ENCODE assay signal across 12 mouse cellular contexts in the genomic region with DNA sequence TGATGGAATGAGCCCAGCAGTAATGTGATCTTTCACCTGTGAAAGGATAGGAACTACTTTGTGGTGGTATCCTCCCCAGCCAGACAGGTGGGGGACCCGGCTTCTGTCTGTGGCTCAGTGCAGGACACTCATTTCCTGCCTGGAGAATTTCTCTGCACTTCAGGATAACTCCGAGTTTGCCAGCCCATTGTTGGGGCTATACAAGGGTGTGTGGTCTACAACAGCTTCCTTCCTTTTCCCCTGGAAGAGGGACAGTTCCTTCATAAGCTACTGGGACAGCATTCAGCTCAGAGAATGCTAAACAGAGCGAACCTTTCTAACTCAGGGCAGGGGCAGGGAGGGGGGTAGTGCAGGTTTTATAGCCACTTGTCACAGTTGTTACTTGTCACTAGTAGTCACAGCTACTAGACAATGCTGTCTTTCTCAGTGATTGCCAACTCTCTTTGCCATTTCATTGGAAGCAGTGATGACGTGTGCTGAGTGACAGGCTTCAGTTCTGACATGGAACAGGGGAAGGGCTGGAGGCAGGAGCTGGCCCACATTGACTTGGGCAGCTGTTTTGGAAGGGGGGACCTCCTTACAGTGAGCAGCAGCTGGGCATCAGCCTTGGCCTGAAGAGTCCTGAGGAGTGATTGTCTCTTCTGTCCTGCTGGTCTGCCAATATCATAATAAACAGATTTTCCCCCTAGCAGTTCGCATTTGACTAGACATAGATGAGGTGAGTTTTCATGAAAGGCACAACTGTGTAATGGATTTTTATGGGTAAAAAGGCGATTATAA.
DNase-seq lines count a peak whose midpoint lies in the region; ATAC-seq and TF ChIP-seq lines count a peak whose summit lies in the region.
"Had no signal": no experiment of that assay in that cellular context is flagged by ENCODE, and none has a peak within 500 bp of the region (broad histone marks: within the 10 kb centered on the region; RNA-seq: fewer than 3 reads in every experiment).

No protein-coding gene starts in this region.

- H3K9me3 ChIP-seq in heart, embryonic 14.5 days (ENCODE audit: control insufficient read depth, low read length): no peaks in the 10 kb centered on the region
- H3K9me3 ChIP-seq in heart, embryonic 11.5 days (replicated peaks; ENCODE audit: control insufficient read depth, low read length): no peaks in the 10 kb centered on the region
- no peaks in the 10 kb centered on the region for H3K9me3 ChIP-seq in kidney, embryonic 16.5 days (ENCODE audit: low read length)
- H3K9me3 ChIP-seq in lung, postnatal 0 days (ENCODE audit: low read length): no peaks in the 10 kb centered on the region
- no peaks in the 10 kb centered on the region for H3K9me3 ChIP-seq in intestine, embryonic 16.5 days (ENCODE audit: control insufficient read depth, low read length)
- H3K9me3 ChIP-seq: heart, embryonic 13.5 days; liver, embryonic 12.5 days had no signal

- no peak overlapping the region for H3K4me3 ChIP-seq in heart, embryonic 14.5 days (ENCODE audit: control insufficient read depth in 1 of 2, insufficient read depth in 1 of 2, low read depth in 1 of 2, low read length in 2 of 2)
- no peak overlapping the region for H3K4me3 ChIP-seq in heart, embryonic 11.5 days (ENCODE audit: low read depth, low read length)
- no peak overlapping the region for H3K4me3 ChIP-seq in kidney, embryonic 16.5 days (ENCODE audit: low read length)
- H3K4me3 ChIP-seq in lung, postnatal 0 days (ENCODE audit: low read depth, low read length): no peak overlapping the region
- H3K4me3 ChIP-seq in intestine, embryonic 16.5 days (ENCODE audit: low read length): no peak overlapping the region
- H3K4me3 ChIP-seq: heart, embryonic 13.5 days; liver, embryonic 12.5 days had no signal

- TF ChIP-seq EP300 in lung, postnatal 0 days (IDR thresholded peaks at IDR 0.05): no peak

- H3K9ac ChIP-seq in heart, embryonic 14.5 days (ENCODE audit: low read length): no peak overlapping the region
- no peak overlapping the region for H3K9ac ChIP-seq in heart, embryonic 11.5 days (ENCODE audit: low read depth, low read length)
- H3K9ac ChIP-seq in kidney, embryonic 16.5 days (replicated peaks; ENCODE audit: low read length): no peak overlapping the region
- no peak overlapping the region for H3K9ac ChIP-seq in lung, postnatal 0 days (replicated peaks; ENCODE audit: low read depth)
- no peak overlapping the region for H3K9ac ChIP-seq in intestine, embryonic 16.5 days (ENCODE audit: low read depth, low read length)
- H3K9ac ChIP-seq: heart, embryonic 13.5 days; liver, embryonic 12.5 days had no signal

- H3K36me3 ChIP-seq in heart, embryonic 14.5 days (ENCODE audit: control insufficient read depth, insufficient read depth, low read length): no peaks in the 10 kb centered on the region
- no peaks in the 10 kb centered on the region for H3K36me3 ChIP-seq in heart, embryonic 11.5 days (ENCODE audit: control insufficient read depth, insufficient read depth, low read length)
- 0 out of 2 replicates have a peak, but pooled peaks cover 11% of the 10 kb centered on the region for H3K36me3 ChIP-seq in kidney, embryonic 16.5 days (ENCODE audit: insufficient read depth, low read length)
- H3K36me3 ChIP-seq in lung, postnatal 0 days (ENCODE audit: insufficient read depth, low read length): peaks cover 4% of the 10 kb centered on the region; the same call in 1 of the 2 replicates
- H3K36me3 ChIP-seq in intestine, embryonic 16.5 days (ENCODE audit: control insufficient read depth, insufficient read depth, low read length): no peaks in the 10 kb centered on the region
- H3K36me3 ChIP-seq: heart, embryonic 13.5 days had no signal

- ATAC-seq in heart, embryonic 14.5 days (ENCODE audit: insufficient number of reproducible peaks, insufficient read depth, low FRiP score, low read depth): 0 out of 2 replicates have a peak, but pooled peaks have one; percentile 56
- no peak for ATAC-seq in heart, embryonic 11.5 days (replicated peaks; ENCODE audit: insufficient number of reproducible peaks, low FRiP score, low TSS enrichment)
- ATAC-seq in kidney, embryonic 16.5 days (ENCODE audit: low FRiP score, low TSS enrichment): peak; percentile 67; the same call in 1 of the 2 replicates
- ATAC-seq in lung, postnatal 0 days: peak; percentile 70
- peak; percentile 42; the same call in 1 of the 2 replicates for ATAC-seq in intestine, embryonic 16.5 days
- ATAC-seq: liver, embryonic 12.5 days had no signal

- H3K27ac ChIP-seq in heart, embryonic 14.5 days (replicated peaks in 1 of 2; ENCODE audit: control insufficient read depth in 1 of 2, insufficient read depth in 1 of 2, low read depth in 2 of 2, low read length in 2 of 2): peak overlapping the region in 1 of 2 experiments; percentile 19; a peak in 1 of 4 replicates
- no peak overlapping the region for H3K27ac ChIP-seq in heart, embryonic 11.5 days (ENCODE audit: low read depth, low read length)
- H3K27ac ChIP-seq in kidney, embryonic 16.5 days (ENCODE audit: low read length): peak overlapping the region; percentile 53
- no peak overlapping the region for H3K27ac ChIP-seq in lung, postnatal 0 days (ENCODE audit: low read length)
- H3K27ac ChIP-seq in intestine, embryonic 16.5 days (ENCODE audit: low read length): peak overlapping the region; percentile 33; the same call in 1 of the 2 replicates
- H3K27ac ChIP-seq: heart, embryonic 13.5 days; liver, embryonic 12.5 days had no signal

- peaks cover 0 to 2% of the 10 kb centered on the region in 2 experiments; a peak in 2 of 4 replicates for H3K4me1 ChIP-seq in heart, embryonic 14.5 days (ENCODE audit: control insufficient read depth in 2 of 2, insufficient read depth in 2 of 2, low read length in 2 of 2)
- H3K4me1 ChIP-seq in heart, embryonic 11.5 days (ENCODE audit: control insufficient read depth, insufficient read depth, low read length): no peaks in the 10 kb centered on the region
- 0 out of 2 replicates have a peak, but pooled peaks cover 4% of the 10 kb centered on the region for H3K4me1 ChIP-seq in kidney, embryonic 16.5 days (ENCODE audit: insufficient read depth, low read length)
- H3K4me1 ChIP-seq in lung, postnatal 0 days (ENCODE audit: insufficient read depth, low read depth, low read length): no peaks in the 10 kb centered on the region; the same call in 1 of the 2 replicates
- no peaks in the 10 kb centered on the region for H3K4me1 ChIP-seq in intestine, embryonic 16.5 days (ENCODE audit: control insufficient read depth, insufficient read depth, low read length)
- H3K4me1 ChIP-seq: liver, embryonic 12.5 days had no signal

- no peak for TF ChIP-seq CTCF in lung, postnatal 0 days (IDR thresholded peaks at IDR 0.05)

- 48% methylated on average over 6 of the region's 6 CpGs for WGBS in heart, embryonic 14.5 days
- 55% methylated on average over 6 of the region's 6 CpGs for WGBS in heart, embryonic 11.5 days (ENCODE audit: insufficient replicate concordance)
- 54% methylated on average over 6 of the region's 6 CpGs for WGBS in kidney, embryonic 16.5 days
- 42% methylated on average over 6 of the region's 6 CpGs for WGBS in lung, postnatal 0 days
- 55% methylated on average over 6 of the region's 6 CpGs for WGBS in intestine, embryonic 16.5 days

- no peak overlapping the region for H3K4me2 ChIP-seq in heart, embryonic 14.5 days (ENCODE audit: low read length)
- H3K4me2 ChIP-seq in heart, embryonic 11.5 days: no peak overlapping the region
- no peak overlapping the region for H3K4me2 ChIP-seq in kidney, embryonic 16.5 days (replicated peaks; ENCODE audit: low read depth, low read length)
- H3K4me2 ChIP-seq in lung, postnatal 0 days (replicated peaks; ENCODE audit: low read depth, low read length): no peak overlapping the region
- no peak overlapping the region for H3K4me2 ChIP-seq in intestine, embryonic 16.5 days (ENCODE audit: low read depth, low read length)
- H3K4me2 ChIP-seq: heart, embryonic 13.5 days; liver, embryonic 12.5 days had no signal

- no peak for DNase-seq in kidney, adult 9 months
- DNase-seq in lung, postnatal 0 days (ENCODE audit: low spot score): peak; percentile 36
- no peak for DNase-seq in lung, postnatal 36 days
- no peak for DNase-seq in ovary, postnatal 36 days (ENCODE audit: low spot score)
- DNase-seq: cerebellum, postnatal 14 days; gastrocnemius, postnatal 14 days had no signal

- no peaks in the 10 kb centered on the region for H3K27me3 ChIP-seq in heart, embryonic 14.5 days (ENCODE audit: control insufficient read depth, insufficient read depth, low read length)
- no peaks in the 10 kb centered on the region for H3K27me3 ChIP-seq in heart, embryonic 11.5 days (ENCODE audit: control insufficient read depth, insufficient read depth, low read length)
- no peaks in the 10 kb centered on the region for H3K27me3 ChIP-seq in kidney, embryonic 16.5 days (ENCODE audit: insufficient read depth, low read length)
- H3K27me3 ChIP-seq in lung, postnatal 0 days (replicated peaks; ENCODE audit: insufficient read depth, low read length): no peaks in the 10 kb centered on the region
- no peaks in the 10 kb centered on the region for H3K27me3 ChIP-seq in intestine, embryonic 16.5 days (replicated peaks; ENCODE audit: control insufficient read depth, insufficient read depth, low read length)
- H3K27me3 ChIP-seq: heart, embryonic 13.5 days; liver, embryonic 12.5 days had no signal

Comparison
In these comparisons a context has a peak if more than half of its experiments do, and no peak if none do; other contexts are left out.
1. H3K27ac ChIP-seq: peak in kidney, embryonic 16.5 days (single experiment) and intestine, embryonic 16.5 days (single experiment); none in heart, embryonic 11.5 days (single experiment) and lung, postnatal 0 days (single experiment).